Mouse (Mus musculus): ENCODE measurements around the gene Dmrtc1a. TPM values are rescaled to one million over a fixed set of nuclear protein-coding genes. Genes with fewer than 3 reads are reported as not detected.
A peak's percentile ranks its signal among the peaks of the same experiment; 100 is the strongest.
"Not testable (repeated sequence)": the region's sequence is repeated elsewhere in the genome, so short reads cannot be mapped to it uniquely, and the experiment has no call there.

Dmrtc1a gene
- polyA plus RNA-seq (2015; fragmentation: Nextera tagmentation; extraction: Ambion mirVana) = 2.0 and 2.1 TPM in 2 replicates

- H3K9ac ChIP-seq (ENCODE audit: low read depth, low read length); H3K27me3 ChIP-seq (replicated peaks; ENCODE audit: control insufficient read depth, insufficient read depth, low read length); H3K4me2 ChIP-seq (ENCODE audit: low read length); H3K36me3 ChIP-seq (ENCODE audit: control insufficient read depth, insufficient read depth, low read length); H3K4me3 ChIP-seq (ENCODE audit: low read length); ATAC-seq; H3K27ac ChIP-seq (ENCODE audit: low read depth, low read length); H3K9me3 ChIP-seq (ENCODE audit: control insufficient read depth, low read length); H3K4me1 ChIP-seq (ENCODE audit: control insufficient read depth, insufficient read depth, low read depth, low read length): not testable (repeated sequence)
- 90% methylated on average over 5 of the region's 9 CpGs for WGBS
Measured at GRCm38 (mm10) chrX:102908587-102908986, at the start of gene Dmrtc1a, which contains the start of gene 1700011M02Rik. Gene Dmrtc1a, minus strand, starts transcription at chrX:102908687. Gene 1700011M02Rik, plus strand, starts transcription at chrX:102908905.

GRCm38 (mm10) chrX:102950136-102950535 lies 41.6 kb upstream of the Dmrtc1a start:
- WGBS = 93% methylated on average over 11 of the region's 11 CpGs
- ATAC-seq = not testable (repeated sequence)

GRCm38 (mm10) chrX:102936743-102937142 lies 28.3 kb upstream of the Dmrtc1a start:
- Histone ChIP-seq H3K36me3 (ENCODE audit: control insufficient read depth, insufficient read depth, low read length) (no peaks in the 10 kb centered on the region), H3K4me2 (ENCODE audit: low read length) (no peak overlapping the region), H3K4me3 (ENCODE audit: low read length) (no peak overlapping the region), H3K9ac (ENCODE audit: low read depth, low read length) (no peak overlapping the region), H3K9me3 (ENCODE audit: control insufficient read depth, low read length) (no peaks in the 10 kb centered on the region), H3K27me3 (replicated peaks; ENCODE audit: control insufficient read depth, insufficient read depth, low read length) (peaks cover 2% of the 10 kb centered on the region; the same call in 1 of the 2 replicates), H3K4me1 (ENCODE audit: control insufficient read depth, insufficient read depth, low read depth, low read length) (no peaks in the 10 kb centered on the region), H3K27ac (ENCODE audit: low read depth, low read length) (no peak overlapping the region)
- WGBS = 74% methylated on average over 5 of the region's 5 CpGs
- ATAC-seq = no peak

More at GRCm38 (mm10) chrX:102950136-102950535, 41.6 kb upstream of the Dmrtc1a start:
- not testable (repeated sequence) for H3K4me1 ChIP-seq (ENCODE audit: control insufficient read depth, insufficient read depth, low read depth, low read length); H3K27me3 ChIP-seq (replicated peaks; ENCODE audit: control insufficient read depth, insufficient read depth, low read length); H3K36me3 ChIP-seq (ENCODE audit: control insufficient read depth, insufficient read depth, low read length); H3K27ac ChIP-seq (ENCODE audit: low read depth, low read length); H3K9ac ChIP-seq (ENCODE audit: low read depth, low read length); H3K4me2 ChIP-seq (ENCODE audit: low read length); H3K4me3 ChIP-seq (ENCODE audit: low read length); H3K9me3 ChIP-seq (ENCODE audit: control insufficient read depth, low read length)

DNA sequence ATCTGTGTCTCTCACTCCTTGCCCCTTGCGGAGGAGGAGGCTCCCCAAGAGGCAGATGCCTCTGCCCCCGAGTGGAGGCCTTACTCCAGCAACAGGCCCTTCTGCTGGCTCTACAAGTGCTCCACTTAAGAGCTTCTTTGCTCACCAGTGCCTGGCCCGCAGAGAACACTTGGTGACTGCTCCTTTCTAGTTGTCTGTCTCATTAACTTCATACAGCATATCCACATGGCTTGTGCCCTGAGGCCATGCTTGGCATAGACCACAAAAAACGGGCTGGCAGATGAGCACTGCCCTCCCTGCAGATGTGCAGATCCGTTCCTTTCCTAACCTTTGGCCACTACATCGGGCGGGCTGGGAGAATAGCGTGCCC lies 25.9 kb upstream of the Dmrtc1a start:
- Histone ChIP-seq H3K27ac (ENCODE audit: low read depth, low read length) (no peak overlapping the region), H3K4me1 (ENCODE audit: control insufficient read depth, insufficient read depth, low read depth, low read length) (no peaks in the 10 kb centered on the region), H3K27me3 (replicated peaks; ENCODE audit: control insufficient read depth, insufficient read depth, low read length) (peaks cover 2% of the 10 kb centered on the region; the same call in 1 of the 2 replicates), H3K36me3 (ENCODE audit: control insufficient read depth, insufficient read depth, low read length) (no peaks in the 10 kb centered on the region), H3K4me3 (ENCODE audit: low read length) (peak overlapping the region; percentile 61), H3K4me2 (ENCODE audit: low read length) (peak overlapping the region; percentile 63), H3K9ac (ENCODE audit: low read depth, low read length) (peak overlapping the region; percentile 84), H3K9me3 (ENCODE audit: control insufficient read depth, low read length) (no peaks in the 10 kb centered on the region)
- no peak; the same call in 1 of the 2 replicates for ATAC-seq
- 52% methylated on average over 7 of the region's 8 CpGs for WGBS

DNA sequence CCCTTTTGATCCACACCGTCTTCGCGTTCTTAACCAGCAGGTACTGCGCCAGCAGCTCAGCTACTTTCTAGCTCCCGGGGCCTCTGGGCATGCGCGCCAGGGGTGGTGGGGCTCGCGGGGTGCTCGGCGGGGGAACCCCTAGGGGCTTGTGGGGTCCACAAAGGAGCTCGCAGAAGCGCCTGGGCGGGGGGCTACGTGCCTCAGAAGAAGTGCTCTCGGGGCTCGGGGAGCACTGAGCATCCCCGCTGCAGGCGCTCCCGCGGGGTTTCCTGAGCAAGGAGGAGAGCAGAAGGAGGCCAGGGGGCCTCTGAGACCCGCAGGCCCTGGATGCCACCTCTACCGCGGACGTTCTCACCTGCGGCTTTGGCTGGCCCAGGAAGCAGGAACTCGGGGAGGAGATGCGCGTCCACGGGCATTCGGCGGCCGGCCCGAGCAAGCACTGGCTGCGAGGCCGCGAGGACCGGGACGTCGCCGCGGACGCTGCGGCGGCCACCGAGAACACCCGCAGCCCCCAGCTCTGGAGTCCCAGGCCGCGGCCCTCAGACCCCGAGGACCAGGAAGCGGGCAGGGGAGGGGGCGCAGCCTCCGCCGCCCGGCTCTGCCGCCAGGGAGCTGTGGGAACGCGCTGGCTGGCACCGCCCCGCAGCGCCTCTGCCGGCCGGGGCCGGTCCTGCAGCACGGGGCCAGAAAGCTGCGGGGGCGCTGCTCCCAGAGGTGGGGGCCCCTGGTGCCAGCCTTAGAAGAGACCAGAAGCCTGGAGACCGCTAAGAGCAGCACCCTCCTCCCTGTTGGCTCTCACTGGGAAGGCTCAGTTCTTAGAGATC lies 25.3 kb upstream of the Dmrtc1a start:
- WGBS = 31% methylated on average over 46 of the region's 68 CpGs
- Histone ChIP-seq H3K27me3 (replicated peaks; ENCODE audit: control insufficient read depth, insufficient read depth, low read length) (peaks cover 2% of the 10 kb centered on the region; the same call in 1 of the 2 replicates), H3K36me3 (ENCODE audit: control insufficient read depth, insufficient read depth, low read length) (no peaks in the 10 kb centered on the region), H3K9ac (ENCODE audit: low read depth, low read length) (peak overlapping the region; percentile 84), H3K4me1 (ENCODE audit: control insufficient read depth, insufficient read depth, low read depth, low read length) (no peaks in the 10 kb centered on the region), H3K4me3 (ENCODE audit: low read length) (peak overlapping the region; percentile 61), H3K27ac (ENCODE audit: low read depth, low read length) (peak overlapping the region; percentile 44; the same call in 1 of the 2 replicates), H3K4me2 (ENCODE audit: low read length) (peak overlapping the region; percentile 63), H3K9me3 (ENCODE audit: control insufficient read depth, low read length) (no peaks in the 10 kb centered on the region)
- ATAC-seq = peak; percentile 87

DNA sequence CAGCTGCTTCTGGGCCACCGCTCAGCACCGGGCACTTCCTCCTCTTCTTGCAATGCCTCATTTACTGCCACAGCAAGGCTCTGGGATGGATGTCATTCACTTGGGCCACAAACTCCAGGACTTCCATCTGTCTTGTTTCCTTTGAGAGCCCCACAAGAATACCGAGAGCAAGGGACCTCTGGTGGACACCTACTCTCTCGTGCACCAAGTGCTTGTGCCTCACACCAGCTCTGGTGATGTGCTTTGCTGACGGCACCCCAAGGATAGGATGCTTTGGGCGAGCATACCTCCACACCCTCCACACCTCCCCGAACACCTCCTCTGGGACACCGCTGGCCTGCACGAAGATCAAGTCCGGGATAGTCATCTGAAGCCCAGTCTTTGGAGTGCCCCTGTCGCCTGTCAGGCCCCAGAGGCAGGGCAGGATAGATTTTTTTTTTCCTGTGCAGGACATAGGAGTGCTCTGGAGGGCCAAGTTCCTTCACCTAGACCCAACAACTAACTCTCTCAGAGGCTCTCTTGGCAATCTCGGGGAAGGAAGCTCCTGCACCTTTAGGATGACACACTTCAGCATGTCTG lies 24.6 kb upstream of the Dmrtc1a start:
- Histone ChIP-seq H3K36me3 (ENCODE audit: control insufficient read depth, insufficient read depth, low read length) (no peaks in the 10 kb centered on the region), H3K27ac (ENCODE audit: low read depth, low read length) (no peak overlapping the region), H3K9me3 (ENCODE audit: control insufficient read depth, low read length) (no peaks in the 10 kb centered on the region), H3K9ac (ENCODE audit: low read depth, low read length) (peak overlapping the region; percentile 84), H3K4me1 (ENCODE audit: control insufficient read depth, insufficient read depth, low read depth, low read length) (no peaks in the 10 kb centered on the region), H3K27me3 (replicated peaks; ENCODE audit: control insufficient read depth, insufficient read depth, low read length) (peaks cover 2% of the 10 kb centered on the region; the same call in 1 of the 2 replicates), H3K4me2 (ENCODE audit: low read length) (peak overlapping the region; percentile 63), H3K4me3 (ENCODE audit: low read length) (peak overlapping the region; percentile 61)
- ATAC-seq = peak; percentile 13
- WGBS = 43% methylated on average over 12 of the region's 12 CpGs

DNA sequence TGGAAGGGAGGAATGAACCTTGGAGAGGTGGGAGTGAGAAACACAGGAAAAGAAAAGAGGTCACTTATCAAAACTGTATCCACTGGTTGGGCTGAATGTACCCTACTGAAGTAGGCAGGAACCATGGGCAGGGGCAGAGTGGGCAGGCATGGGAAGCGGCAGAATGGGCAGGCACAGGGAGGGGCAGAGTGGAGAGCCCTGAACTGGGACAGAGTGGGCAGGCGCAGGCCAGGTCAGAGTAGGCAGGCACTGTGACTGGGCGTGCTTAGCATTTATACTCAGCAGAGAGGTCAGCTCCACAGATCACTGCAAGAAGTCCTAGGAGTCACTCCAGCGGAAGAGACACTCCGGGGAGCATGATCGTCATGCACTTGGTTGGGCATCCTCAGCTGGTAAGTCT lies 19.6 kb upstream of the Dmrtc1a start, which contains the start of gene 1700018G05Rik:
Gene 1700018G05Rik, plus strand, starts transcription at position 301 of the 400 bp plus-strand sequence.
- H3K4me1 ChIP-seq (ENCODE audit: control insufficient read depth, insufficient read depth, low read depth, low read length); H3K4me3 ChIP-seq (ENCODE audit: low read length); ATAC-seq; H3K4me2 ChIP-seq (ENCODE audit: low read length); H3K9me3 ChIP-seq (ENCODE audit: control insufficient read depth, low read length); H3K27ac ChIP-seq (ENCODE audit: low read depth, low read length); H3K36me3 ChIP-seq (ENCODE audit: control insufficient read depth, insufficient read depth, low read length); H3K27me3 ChIP-seq (replicated peaks; ENCODE audit: control insufficient read depth, insufficient read depth, low read length); H3K9ac ChIP-seq (ENCODE audit: low read depth, low read length): not testable (repeated sequence)
- WGBS = 93% methylated on average over 4 of the region's 6 CpGs

DNA sequence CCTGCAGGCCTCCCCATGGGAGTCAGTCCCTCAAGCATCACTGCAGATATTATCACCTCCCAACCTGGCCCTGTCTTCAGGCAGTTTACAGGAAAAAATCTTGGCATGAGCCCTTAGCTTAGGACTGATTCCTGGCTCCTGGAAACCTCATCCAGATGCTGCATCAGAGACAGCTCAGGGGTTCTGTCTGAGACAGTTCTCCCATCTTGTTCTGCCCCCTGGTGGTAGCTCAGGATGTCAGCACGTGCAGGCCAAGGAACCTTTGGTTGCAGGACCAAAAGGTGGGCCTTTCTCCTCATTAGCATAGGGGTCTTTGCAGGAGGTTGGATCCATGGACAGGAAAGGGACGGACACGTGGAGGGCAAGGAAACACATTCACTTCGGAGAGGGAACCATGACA lies 18.2 kb upstream of the Dmrtc1a start:
- H3K27ac ChIP-seq (ENCODE audit: low read depth, low read length) = not testable (repeated sequence)

DNA sequence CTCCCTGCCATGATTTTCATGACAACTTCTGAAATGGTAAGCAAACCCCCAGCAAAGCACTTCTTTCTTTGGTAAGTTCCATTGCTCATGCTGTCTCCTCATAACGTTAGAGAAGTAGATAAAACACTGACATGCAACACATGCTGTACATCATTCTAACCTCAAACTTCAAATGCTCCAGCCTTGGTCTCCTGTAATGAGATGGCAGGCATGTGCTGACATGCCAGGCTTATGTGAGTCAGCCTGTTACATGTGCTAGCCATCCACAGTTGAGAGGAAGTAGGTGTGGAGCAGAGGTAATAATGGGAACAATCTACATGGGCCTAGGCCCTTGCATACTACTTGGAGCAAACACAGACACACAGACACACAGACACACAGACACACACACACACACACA lies 6.3 kb upstream of the Dmrtc1a start:
- not testable (repeated sequence) for H3K9me3 ChIP-seq (ENCODE audit: control insufficient read depth, low read length); H3K9ac ChIP-seq (ENCODE audit: low read depth, low read length); H3K36me3 ChIP-seq (ENCODE audit: control insufficient read depth, insufficient read depth, low read length); H3K4me3 ChIP-seq (ENCODE audit: low read length); ATAC-seq; H3K27ac ChIP-seq (ENCODE audit: low read depth, low read length); H3K4me1 ChIP-seq (ENCODE audit: control insufficient read depth, insufficient read depth, low read depth, low read length); H3K27me3 ChIP-seq (replicated peaks; ENCODE audit: control insufficient read depth, insufficient read depth, low read length); H3K4me2 ChIP-seq (ENCODE audit: low read length)
- WGBS = 74% methylated on average over 1 of the region's 1 CpGs

More for the DNA sequence above, 18.2 kb upstream of the Dmrtc1a start:
- H3K9me3 ChIP-seq (ENCODE audit: control insufficient read depth, low read length); H3K4me2 ChIP-seq (ENCODE audit: low read length); H3K27me3 ChIP-seq (replicated peaks; ENCODE audit: control insufficient read depth, insufficient read depth, low read length); H3K4me3 ChIP-seq (ENCODE audit: low read length); H3K4me1 ChIP-seq (ENCODE audit: control insufficient read depth, insufficient read depth, low read depth, low read length); H3K36me3 ChIP-seq (ENCODE audit: control insufficient read depth, insufficient read depth, low read length); H3K9ac ChIP-seq (ENCODE audit: low read depth, low read length): not testable (repeated sequence)
- ATAC-seq = peak; percentile 72
- 26% methylated on average over 3 of the region's 4 CpGs for WGBS
